Mouse (Mus musculus) brown adipose tissue, adult 24 weeks (tissue): ENCODE measurements around the gene Dusp2. TPM values are rescaled to one million over a fixed set of nuclear protein-coding genes. Genes with fewer than 3 reads are reported as not detected.
"Not testable (repeated sequence)": the region's sequence is repeated elsewhere in the genome, so short reads cannot be mapped to it uniquely, and the experiment has no call there.

Experiments used
- H3K27ac ChIP-seq: fragments of 200-500 bp; replicated peaks from 2 replicates; pipeline ENCODE4 v1.5.1; 2012; ENCODE audit warnings: low read depth, mild to moderate bottlenecking, low read length
- H3K4me1 ChIP-seq: fragments of 200-500 bp; 2 replicates; pipeline ENCODE4 v1.6.1; 2012; ENCODE audit warnings: low read length, mixed read lengths; ENCODE audit not compliant: control insufficient read depth, insufficient read depth, insufficient read length
- H3K4me3 ChIP-seq: fragments of 200-500 bp; 2 replicates; pipeline ENCODE4 v1.5.1; 2012; ENCODE audit warnings: low read depth, mild to moderate bottlenecking, low read length, moderate library complexity; ENCODE audit not compliant: insufficient read depth
- polyA plus RNA-seq: library from polyadenylated mRNA; stranded (reverse); fragments of >200 nt; gene quantifications from 2 replicates; pipeline ENCODE4 v1.2.4, GENCODE M21; 2012; ENCODE audit not compliant: missing spikeins, insufficient read depth, insufficient read length

The Dusp2 gene
- polyA plus RNA-seq: 0.63 TPM in 1 of 2 replicates, not detected in the other

- no peak within 1 kb of the TSS for H3K27ac ChIP-seq
- H3K4me1 ChIP-seq: no peaks in the 10 kb centered on the region
- H3K4me3 ChIP-seq: peak within 1 kb of the TSS; percentile 71
These were observed at the start of gene Dusp2 for GRCm38 (mm10) chr2:127335767-127336496. Gene Dusp2 (plus strand): TSS chr2:127336159.

- Histone ChIP-seq H3K4me3 (no peak overlapping the region), H3K27ac (no peak overlapping the region)
These were observed 43.7 kb upstream of the Dusp2 start for GRCm38 (mm10) chr2:127292250-127292649.

GRCm38 (mm10) chr2:127297001-127297805, 38.8 kb upstream of the Dusp2 start:
- no peaks in the 10 kb centered on the region for H3K4me1 ChIP-seq
- H3K4me3 ChIP-seq: no peak overlapping the region
- H3K27ac ChIP-seq: 0 out of 2 replicates have a peak overlapping the region, but pooled peaks have one; percentile 5

More at GRCm38 (mm10) chr2:127292250-127292649, 43.7 kb upstream of the Dusp2 start:
- H3K4me1 ChIP-seq: no peaks in the 10 kb centered on the region

- no peak overlapping the region for H3K27ac ChIP-seq
- H3K4me1 ChIP-seq: no peaks in the 10 kb centered on the region
- H3K4me3 ChIP-seq: no peak overlapping the region
These were observed 37.9 kb upstream of the Dusp2 start for GRCm38 (mm10) chr2:127298056-127298455.

GRCm38 (mm10) chr2:127300701-127301100, 35.3 kb upstream of the Dusp2 start:
- Histone ChIP-seq H3K4me1 (no peaks in the 10 kb centered on the region), H3K27ac (no peak overlapping the region), H3K4me3 (no peak overlapping the region)

- Histone ChIP-seq H3K4me1 (no peaks in the 10 kb centered on the region), H3K4me3 (no peak overlapping the region), H3K27ac (no peak overlapping the region)
These were observed 34.1 kb upstream of the Dusp2 start for GRCm38 (mm10) chr2:127301883-127302282.

GRCm38 (mm10) chr2:127304192-127304591, 31.8 kb upstream of the Dusp2 start:
- not testable (repeated sequence) for H3K4me3 ChIP-seq, H3K27ac ChIP-seq, H3K4me1 ChIP-seq

GRCm38 (mm10) chr2:127304609-127305210, 31.2 kb upstream of the Dusp2 start:
- H3K27ac ChIP-seq: no peak overlapping the region
- no peak overlapping the region for H3K4me3 ChIP-seq
- H3K4me1 ChIP-seq: no peaks in the 10 kb centered on the region

- no peaks in the 10 kb centered on the region for H3K4me1 ChIP-seq
- H3K4me3 ChIP-seq: no peak overlapping the region
- no peak overlapping the region for H3K27ac ChIP-seq
These were observed 29.8 kb upstream of the Dusp2 start for GRCm38 (mm10) chr2:127306123-127306522.

- H3K4me1 ChIP-seq: no peaks in the 10 kb centered on the region
- no peak overlapping the region for H3K4me3 ChIP-seq
- H3K27ac ChIP-seq: no peak overlapping the region
These were observed 28.8 kb upstream of the Dusp2 start for GRCm38 (mm10) chr2:127307179-127307578.

GRCm38 (mm10) chr2:127308660-127309059, 27.3 kb upstream of the Dusp2 start:
- no peaks in the 10 kb centered on the region for H3K4me1 ChIP-seq
- H3K4me3 ChIP-seq: no peak overlapping the region
- no peak overlapping the region for H3K27ac ChIP-seq

- Histone ChIP-seq H3K4me1 (peaks cover 4% of the 10 kb centered on the region), H3K27ac (no peak overlapping the region), H3K4me3 (no peak overlapping the region)
These were observed 25.7 kb upstream of the Dusp2 start for GRCm38 (mm10) chr2:127310246-127310645.

GRCm38 (mm10) chr2:127310685-127311084, 25.3 kb upstream of the Dusp2 start:
- H3K27ac ChIP-seq: no peak overlapping the region
- peaks cover 4% of the 10 kb centered on the region for H3K4me1 ChIP-seq
- no peak overlapping the region for H3K4me3 ChIP-seq

GRCm38 (mm10) chr2:127311193-127311592, 24.8 kb upstream of the Dusp2 start:
- peaks cover 4% of the 10 kb centered on the region for H3K4me1 ChIP-seq
- no peak overlapping the region for H3K4me3 ChIP-seq
- H3K27ac ChIP-seq: no peak overlapping the region

GRCm38 (mm10) chr2:127312801-127313200, 23.2 kb upstream of the Dusp2 start:
- Histone ChIP-seq H3K4me1 (peaks cover 4% of the 10 kb centered on the region), H3K27ac (no peak overlapping the region), H3K4me3 (no peak overlapping the region)
